Mouse (Mus musculus): ENCODE measurements around the gene Mlx. TPM values are rescaled to one million over a fixed set of nuclear protein-coding genes. Genes with fewer than 3 reads are reported as not detected.
A peak's percentile ranks its signal among the peaks of the same experiment; 100 is the strongest.

The Mlx gene
- 36.7 and 46.0 TPM in 2 replicates for polyA plus RNA-seq (2014; fragmentation: Nextera tagmentation; extraction: Ambion mirVana)

GRCm38 (mm10) chr11:101086756-101087681 lies at the start of gene Mlx:
Gene Mlx, plus strand, starts transcription at chr11:101087277.
- H3K4me2 ChIP-seq (replicated peaks; ENCODE audit: low read depth, low read length): peak within 1 kb of the TSS; percentile 96
- no peaks in the 10 kb centered on the region for H3K9me3 ChIP-seq (ENCODE audit: control insufficient read depth, low read depth, low read length)
- ATAC-seq (ENCODE audit: insufficient number of reproducible peaks, insufficient read depth, low FRiP score, low read depth): peak; percentile 85
- H3K4me3 ChIP-seq (ENCODE audit: low read depth, low read length): peak within 1 kb of the TSS; percentile 87
- H3K27ac ChIP-seq (ENCODE audit: low read length): peak within 1 kb of the TSS; percentile 16; the same call in 1 of the 2 replicates
- peaks cover 21% of the 10 kb centered on the region for H3K36me3 ChIP-seq (ENCODE audit: control insufficient read depth, insufficient read depth, low read length)
- H3K9ac ChIP-seq (replicated peaks; ENCODE audit: low read depth, low read length): peak within 1 kb of the TSS; percentile 80
- H3K4me1 ChIP-seq (ENCODE audit: control insufficient read depth, insufficient read depth, low read length): peaks cover 24% of the 10 kb centered on the region
- no peaks in the 10 kb centered on the region for H3K27me3 ChIP-seq (ENCODE audit: control insufficient read depth, insufficient read depth, low read length)
- 2% methylated on average over 52 of the region's 52 CpGs for WGBS

- 86% methylated on average over 10 of the region's 10 CpGs for WGBS
These were observed 49.3 kb upstream of the Mlx start for GRCm38 (mm10) chr11:101037795-101038194.

GRCm38 (mm10) chr11:101045826-101046225 lies 41.3 kb upstream of the Mlx start:
- no peaks in the 10 kb centered on the region for H3K4me1 ChIP-seq (ENCODE audit: control insufficient read depth, insufficient read depth, low read length)
- H3K4me2 ChIP-seq (replicated peaks; ENCODE audit: low read depth, low read length): no peak overlapping the region
- no peak overlapping the region for H3K4me3 ChIP-seq (ENCODE audit: low read depth, low read length)
- H3K27me3 ChIP-seq (ENCODE audit: control insufficient read depth, insufficient read depth, low read length): no peaks in the 10 kb centered on the region
- WGBS: 90% methylated on average over 4 of the region's 4 CpGs
- no peak overlapping the region for H3K27ac ChIP-seq (ENCODE audit: low read length)
- H3K9ac ChIP-seq (replicated peaks; ENCODE audit: low read depth, low read length): no peak overlapping the region
- no peak for ATAC-seq (ENCODE audit: insufficient number of reproducible peaks, insufficient read depth, low FRiP score, low read depth)
- peaks cover 58% of the 10 kb centered on the region for H3K36me3 ChIP-seq (ENCODE audit: control insufficient read depth, insufficient read depth, low read length)
- H3K9me3 ChIP-seq (ENCODE audit: control insufficient read depth, low read depth, low read length): no peaks in the 10 kb centered on the region

More at GRCm38 (mm10) chr11:101037795-101038194, 49.3 kb upstream of the Mlx start:
- ATAC-seq (ENCODE audit: insufficient number of reproducible peaks, insufficient read depth, low FRiP score, low read depth): no peak
- H3K27ac ChIP-seq (ENCODE audit: low read length): no peak overlapping the region
- H3K9me3 ChIP-seq (ENCODE audit: control insufficient read depth, low read depth, low read length): no peaks in the 10 kb centered on the region
- no peaks in the 10 kb centered on the region for H3K4me1 ChIP-seq (ENCODE audit: control insufficient read depth, insufficient read depth, low read length)
- no peaks in the 10 kb centered on the region for H3K27me3 ChIP-seq (ENCODE audit: control insufficient read depth, insufficient read depth, low read length)
- no peak overlapping the region for H3K4me2 ChIP-seq (replicated peaks; ENCODE audit: low read depth, low read length)
- H3K36me3 ChIP-seq (ENCODE audit: control insufficient read depth, insufficient read depth, low read length): peaks cover 48% of the 10 kb centered on the region
- no peak overlapping the region for H3K4me3 ChIP-seq (ENCODE audit: low read depth, low read length)
- H3K9ac ChIP-seq (replicated peaks; ENCODE audit: low read depth, low read length): no peak overlapping the region

- H3K9me3 ChIP-seq (ENCODE audit: control insufficient read depth, low read depth, low read length): no peaks in the 10 kb centered on the region
- peaks cover 56% of the 10 kb centered on the region for H3K36me3 ChIP-seq (ENCODE audit: control insufficient read depth, insufficient read depth, low read length)
- no peak for ATAC-seq (ENCODE audit: insufficient number of reproducible peaks, insufficient read depth, low FRiP score, low read depth)
- H3K9ac ChIP-seq (replicated peaks; ENCODE audit: low read depth, low read length): no peak overlapping the region
- H3K4me1 ChIP-seq (ENCODE audit: control insufficient read depth, insufficient read depth, low read length): no peaks in the 10 kb centered on the region
- WGBS: 66% methylated on average over 9 of the region's 9 CpGs
- no peak overlapping the region for H3K4me3 ChIP-seq (ENCODE audit: low read depth, low read length)
- H3K27ac ChIP-seq (ENCODE audit: low read length): no peak overlapping the region
- no peaks in the 10 kb centered on the region for H3K27me3 ChIP-seq (ENCODE audit: control insufficient read depth, insufficient read depth, low read length)
- H3K4me2 ChIP-seq (replicated peaks; ENCODE audit: low read depth, low read length): no peak overlapping the region
These were observed 40.6 kb upstream of the Mlx start for GRCm38 (mm10) chr11:101046440-101046839.

GRCm38 (mm10) chr11:101047502-101047901 lies 39.6 kb upstream of the Mlx start:
- ATAC-seq (ENCODE audit: insufficient number of reproducible peaks, insufficient read depth, low FRiP score, low read depth): no peak

GRCm38 (mm10) chr11:101050359-101050758 lies 36.7 kb upstream of the Mlx start:
- no peaks in the 10 kb centered on the region for H3K9me3 ChIP-seq (ENCODE audit: control insufficient read depth, low read depth, low read length)
- no peak for ATAC-seq (ENCODE audit: insufficient number of reproducible peaks, insufficient read depth, low FRiP score, low read depth)
- H3K27me3 ChIP-seq (ENCODE audit: control insufficient read depth, insufficient read depth, low read length): no peaks in the 10 kb centered on the region
- WGBS: 88% methylated on average over 9 of the region's 9 CpGs
- no peaks in the 10 kb centered on the region for H3K4me1 ChIP-seq (ENCODE audit: control insufficient read depth, insufficient read depth, low read length)
- H3K4me3 ChIP-seq (ENCODE audit: low read depth, low read length): no peak overlapping the region
- H3K9ac ChIP-seq (replicated peaks; ENCODE audit: low read depth, low read length): no peak overlapping the region
- H3K4me2 ChIP-seq (replicated peaks; ENCODE audit: low read depth, low read length): no peak overlapping the region
- peaks cover 31% of the 10 kb centered on the region for H3K36me3 ChIP-seq (ENCODE audit: control insufficient read depth, insufficient read depth, low read length)
- no peak overlapping the region for H3K27ac ChIP-seq (ENCODE audit: low read length)

More at GRCm38 (mm10) chr11:101047502-101047901, 39.6 kb upstream of the Mlx start:
- no peaks in the 10 kb centered on the region for H3K9me3 ChIP-seq (ENCODE audit: control insufficient read depth, low read depth, low read length)
- no peaks in the 10 kb centered on the region for H3K4me1 ChIP-seq (ENCODE audit: control insufficient read depth, insufficient read depth, low read length)
- H3K4me3 ChIP-seq (ENCODE audit: low read depth, low read length): no peak overlapping the region
- H3K9ac ChIP-seq (replicated peaks; ENCODE audit: low read depth, low read length): no peak overlapping the region
- H3K27ac ChIP-seq (ENCODE audit: low read length): no peak overlapping the region
- H3K27me3 ChIP-seq (ENCODE audit: control insufficient read depth, insufficient read depth, low read length): no peaks in the 10 kb centered on the region
- no peak overlapping the region for H3K4me2 ChIP-seq (replicated peaks; ENCODE audit: low read depth, low read length)
- WGBS: 87% methylated on average over 3 of the region's 3 CpGs
- H3K36me3 ChIP-seq (ENCODE audit: control insufficient read depth, insufficient read depth, low read length): peaks cover 52% of the 10 kb centered on the region

- ATAC-seq (ENCODE audit: insufficient number of reproducible peaks, insufficient read depth, low FRiP score, low read depth): no peak
- no peak overlapping the region for H3K4me2 ChIP-seq (replicated peaks; ENCODE audit: low read depth, low read length)
- WGBS: 92% methylated on average over 6 of the region's 6 CpGs
- no peaks in the 10 kb centered on the region for H3K4me1 ChIP-seq (ENCODE audit: control insufficient read depth, insufficient read depth, low read length)
- no peak overlapping the region for H3K9ac ChIP-seq (replicated peaks; ENCODE audit: low read depth, low read length)
- no peak overlapping the region for H3K27ac ChIP-seq (ENCODE audit: low read length)
- no peak overlapping the region for H3K4me3 ChIP-seq (ENCODE audit: low read depth, low read length)
- no peaks in the 10 kb centered on the region for H3K9me3 ChIP-seq (ENCODE audit: control insufficient read depth, low read depth, low read length)
- peaks cover 24% of the 10 kb centered on the region for H3K36me3 ChIP-seq (ENCODE audit: control insufficient read depth, insufficient read depth, low read length)
- H3K27me3 ChIP-seq (ENCODE audit: control insufficient read depth, insufficient read depth, low read length): no peaks in the 10 kb centered on the region
These were observed 36.0 kb upstream of the Mlx start for GRCm38 (mm10) chr11:101051051-101051493.

GRCm38 (mm10) chr11:101051617-101052016 lies 35.5 kb upstream of the Mlx start:
- Histone ChIP-seq H3K27me3 (ENCODE audit: control insufficient read depth, insufficient read depth, low read length) (no peaks in the 10 kb centered on the region), H3K36me3 (ENCODE audit: control insufficient read depth, insufficient read depth, low read length) (peaks cover 24% of the 10 kb centered on the region), H3K4me3 (ENCODE audit: low read depth, low read length) (no peak overlapping the region), H3K4me1 (ENCODE audit: control insufficient read depth, insufficient read depth, low read length) (peaks cover 5% of the 10 kb centered on the region), H3K9ac (replicated peaks; ENCODE audit: low read depth, low read length) (no peak overlapping the region), H3K27ac (ENCODE audit: low read length) (no peak overlapping the region), H3K4me2 (replicated peaks; ENCODE audit: low read depth, low read length) (no peak overlapping the region), H3K9me3 (ENCODE audit: control insufficient read depth, low read depth, low read length) (no peaks in the 10 kb centered on the region)
- no peak for ATAC-seq (ENCODE audit: insufficient number of reproducible peaks, insufficient read depth, low FRiP score, low read depth)
- 79% methylated on average over 8 of the region's 8 CpGs for WGBS
